In genomic region chr12:85451693-85452491, GRCm38 (mm10) we compare ENCODE assay signal across 8 mouse cellular contexts. TPM values are rescaled to one million over a fixed set of nuclear protein-coding genes. Genes with fewer than 3 reads are reported as not detected.
DNase-seq lines count a peak whose midpoint lies in the region; ATAC-seq lines count a peak whose summit lies in the region.

No protein-coding gene starts in this region.

- peaks cover 28% of the 10 kb centered on the region for H3K4me1 ChIP-seq in intestine, embryonic 15.5 days (replicated peaks)
- H3K4me1 ChIP-seq in midbrain, embryonic 14.5 days (ENCODE audit: control insufficient read depth, insufficient read depth, low read length) = peaks cover 23% of the 10 kb centered on the region

- DNase-seq in ovary, adult 18-20 months (ENCODE audit: low spot score) = peak; percentile 54
- DNase-seq in ovary, postnatal 36 days (ENCODE audit: low spot score) = no peak
- DNase-seq in lung, postnatal 25 days (ENCODE audit: low spot score) = peak; percentile 88
- DNase-seq in cerebellum, postnatal 36 days = no peak
- DNase-seq in left cerebral cortex, adult 18-20 months (ENCODE audit: low spot score in 2 of 2) = no peak
- DNase-seq in gastrocnemius, postnatal 10 days = no peak
- DNase-seq in midbrain, embryonic 14.5 days = no peak

- H3K4me3 ChIP-seq in intestine, embryonic 15.5 days (replicated peaks) = 0 out of 2 replicates have a peak overlapping the region, but pooled peaks have one; percentile 1
- no peak overlapping the region for H3K4me3 ChIP-seq in midbrain, embryonic 14.5 days (replicated peaks; ENCODE audit: low read depth, low read length)

- 23% methylated on average over 22 of the region's 22 CpGs for WGBS in intestine, embryonic 15.5 days
- 45% methylated on average over 22 of the region's 22 CpGs for WGBS in midbrain, embryonic 14.5 days

- peak overlapping the region; percentile 78 for H3K27ac ChIP-seq in intestine, embryonic 15.5 days
- H3K27ac ChIP-seq in midbrain, embryonic 14.5 days (replicated peaks; ENCODE audit: low read depth, low read length) = no peak overlapping the region

- H3K27me3 ChIP-seq in intestine, embryonic 15.5 days (replicated peaks) = no peaks in the 10 kb centered on the region
- H3K27me3 ChIP-seq in midbrain, embryonic 14.5 days (ENCODE audit: control insufficient read depth, insufficient read depth, low read length) = no peaks in the 10 kb centered on the region

- no peaks in the 10 kb centered on the region for H3K9me3 ChIP-seq in intestine, embryonic 15.5 days
- no peaks in the 10 kb centered on the region for H3K9me3 ChIP-seq in midbrain, embryonic 14.5 days (ENCODE audit: control insufficient read depth, low read length)

- ATAC-seq in intestine, embryonic 15.5 days = peak; percentile 54
- no peak for ATAC-seq in midbrain, embryonic 14.5 days (ENCODE audit: low FRiP score, low TSS enrichment)

- H3K9ac ChIP-seq in intestine, embryonic 15.5 days = peak overlapping the region; percentile 6; the same call in 1 of the 2 replicates
- H3K9ac ChIP-seq in midbrain, embryonic 14.5 days (replicated peaks; ENCODE audit: low read length) = no peak overlapping the region

- no peaks in the 10 kb centered on the region for H3K36me3 ChIP-seq in intestine, embryonic 15.5 days
- no peaks in the 10 kb centered on the region for H3K36me3 ChIP-seq in midbrain, embryonic 14.5 days (ENCODE audit: control insufficient read depth, insufficient read depth, low read length)

- H3K4me2 ChIP-seq in intestine, embryonic 15.5 days (replicated peaks) = peak overlapping the region; percentile 51
- H3K4me2 ChIP-seq in midbrain, embryonic 14.5 days (ENCODE audit: low read length) = no peak overlapping the region

RNA-seq across cellular contexts. Expression of gene Fos, which starts 21.8 kb away (rescaled TPM):
- polyA plus RNA-seq in intestine, embryonic 15.5 days (2015; fragmentation: Nextera tagmentation; extraction: Ambion mirVana) = 4.9 and 5.3 TPM in 2 replicates
- total RNA-seq in left cerebral cortex, adult 18-20 months (2021) = 10 to 100 TPM; 65.4 to 77.2 TPM
- total RNA-seq in gastrocnemius, postnatal 10 days (2021) = 10 to 100 TPM in 1 of 2 experiments, 1 to 10 TPM in 1; 4.3 to 15.2 TPM
- polyA plus RNA-seq in midbrain, embryonic 14.5 days (2014; fragmentation: Nextera tagmentation; extraction: Ambion mirVana) = 1.1 and 1.2 TPM in 2 replicates

Comparison
In these comparisons a context has a peak if more than half of its experiments do, and no peak if none do; other contexts are left out.
1. DNase-seq: peak in ovary, adult 18-20 months (single experiment) and lung, postnatal 25 days (single experiment); none in ovary, postnatal 36 days (single experiment), cerebellum, postnatal 36 days (0 of 2), left cerebral cortex, adult 18-20 months (0 of 2), gastrocnemius, postnatal 10 days (single experiment) and midbrain, embryonic 14.5 days (single experiment).
2. RNA of gene Fos, which starts 21.8 kb away (total RNA-seq): 65.4 to 77.2 TPM in left cerebral cortex, adult 18-20 months; 4.3 to 15.2 TPM in gastrocnemius, postnatal 10 days; every median in the first group is over 4 times any median in the second.